Mouse (Mus musculus) lung, postnatal 25 days (tissue): ENCODE measurements around the gene Arl16.
"Not testable (repeated sequence)": the region's sequence is repeated elsewhere in the genome, so short reads cannot be mapped to it uniquely, and the experiment has no call there.

ENCODE experiments used
- DNase-seq: peaks from one replicate; pipeline ENCODE4 v3.0.0; 2022; ENCODE audit warnings: low spot score

The Arl16 gene

DNA sequence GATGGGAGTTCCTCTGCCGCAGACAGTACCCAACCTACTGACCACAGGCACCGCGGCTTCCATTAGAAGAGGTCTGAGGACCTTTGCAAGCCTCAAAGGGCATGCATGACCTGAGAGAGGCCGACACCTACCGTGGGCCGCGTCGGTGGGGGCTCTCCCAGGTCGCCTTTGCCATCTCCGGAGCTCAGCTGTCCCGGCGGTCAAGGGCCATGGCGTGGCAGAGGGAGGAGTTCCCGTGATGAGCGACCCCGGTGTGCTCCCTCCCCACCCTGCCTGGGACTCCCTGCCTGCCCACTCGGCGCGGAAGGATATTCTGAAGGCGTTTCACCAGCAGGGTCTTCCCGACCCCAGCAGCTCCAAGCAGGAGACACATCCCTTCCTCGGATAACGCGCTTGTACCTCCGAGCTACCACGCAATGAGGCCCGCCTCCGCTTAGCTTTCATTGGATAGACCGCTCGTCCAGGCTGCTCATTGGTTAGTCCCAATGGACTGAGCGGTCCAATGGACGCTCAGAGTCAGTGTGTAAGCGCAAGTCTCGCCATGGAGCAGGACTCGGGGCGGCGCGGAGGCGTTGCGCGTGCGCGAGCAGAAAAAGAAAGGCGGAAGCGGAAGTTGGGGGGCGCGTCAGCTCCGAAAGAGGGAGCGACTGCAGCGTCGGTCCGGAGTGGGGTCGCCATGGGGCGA lies at the start of gene Arl16:
Arl16 (minus strand) TSS at position 557 of the 685 bp plus-strand sequence.
- DNase-seq: peak; percentile 96

DNA sequence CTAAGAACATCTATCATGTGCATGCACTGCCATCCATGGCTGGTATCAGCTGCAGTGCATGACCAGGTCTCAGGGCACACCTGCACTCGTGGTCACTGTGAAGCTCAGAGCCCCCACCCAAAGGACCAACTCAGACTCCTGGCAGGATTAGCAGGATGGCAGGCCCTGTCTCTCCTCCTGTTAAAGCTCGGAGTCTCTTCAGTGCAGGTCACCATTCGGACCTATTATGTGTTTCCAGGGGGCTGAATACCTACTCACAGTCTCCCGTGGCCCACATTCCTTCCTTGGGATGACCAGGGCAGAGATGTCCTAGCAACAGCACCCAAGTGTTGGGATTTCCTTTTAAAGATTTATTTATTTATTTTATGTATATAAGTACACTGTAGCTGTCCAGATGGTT lies 49.7 kb upstream of the Arl16 start:
- DNase-seq: no peak

DNA sequence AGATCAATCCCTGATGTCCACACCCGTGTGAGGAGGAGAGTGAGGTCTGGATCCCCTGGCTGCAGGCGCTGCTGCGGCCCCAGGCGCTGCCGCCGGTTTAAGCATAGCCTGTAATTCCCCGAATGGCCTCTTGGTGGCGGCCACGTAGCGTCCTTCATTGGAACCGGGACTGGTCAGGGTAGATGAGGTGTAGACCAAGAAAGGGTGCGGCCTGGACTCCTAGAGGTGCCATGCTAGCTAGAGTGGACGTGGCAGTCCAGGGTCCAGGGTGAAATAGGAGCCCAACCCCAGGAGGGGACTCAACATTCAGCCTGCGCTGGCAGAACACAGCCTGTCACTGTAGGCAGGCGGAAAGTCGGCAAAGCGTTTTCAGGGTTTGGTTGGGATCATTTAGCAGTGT lies 48.2 kb upstream of the Arl16 start:
- DNase-seq: peak; percentile 92

DNA sequence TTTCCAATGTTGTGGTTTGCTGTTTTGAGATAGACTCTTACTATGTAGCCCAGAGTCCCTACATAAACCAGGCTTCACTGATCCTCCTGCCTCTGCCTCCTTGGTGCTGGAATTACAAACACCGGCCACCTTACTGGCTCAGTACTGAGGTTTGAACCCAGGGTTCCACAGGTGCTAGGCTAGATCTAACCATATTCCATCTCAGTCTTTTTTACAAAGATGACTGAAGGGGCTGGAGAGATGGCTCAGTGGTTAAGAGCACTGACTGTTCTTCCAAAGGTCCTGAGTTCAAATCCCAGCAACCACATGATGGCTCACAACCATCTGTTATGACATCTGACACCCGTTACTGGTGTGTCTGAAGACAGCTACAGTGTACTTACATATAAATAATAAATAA lies 46.9 kb upstream of the Arl16 start:
- not testable (repeated sequence) for DNase-seq

DNA sequence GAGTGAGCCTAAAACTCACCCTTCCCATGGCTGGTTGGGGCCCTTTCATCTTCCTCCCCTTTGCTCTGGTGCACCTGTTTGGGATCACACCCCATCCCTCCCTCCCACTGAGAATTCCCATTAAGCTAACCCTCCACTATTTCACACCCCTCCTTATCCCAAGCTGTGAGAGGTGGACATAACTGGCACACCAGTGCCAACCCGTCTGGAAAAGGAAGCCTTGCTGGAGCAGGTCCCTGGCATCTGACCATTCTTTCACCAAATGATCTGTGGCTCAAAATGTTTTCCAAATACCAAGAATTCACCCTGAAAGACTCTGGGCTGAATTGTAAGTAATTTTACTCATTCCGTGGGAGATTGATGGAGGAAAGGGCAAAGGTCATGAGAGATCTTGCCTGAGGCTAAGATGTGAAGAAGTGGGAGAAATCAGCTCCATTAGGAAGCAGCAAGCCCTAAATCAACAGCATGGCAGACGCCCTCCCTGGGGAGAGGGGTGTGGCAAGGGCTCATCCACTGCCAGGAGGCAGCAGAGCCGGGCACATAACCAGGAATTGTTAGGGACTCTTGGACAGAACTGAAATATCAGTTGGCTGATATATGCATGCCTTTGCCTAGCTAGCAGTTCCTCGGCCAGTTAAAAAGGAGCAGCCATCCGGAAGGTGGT lies 45.5 kb upstream of the Arl16 start:
- DNase-seq: no peak

DNA sequence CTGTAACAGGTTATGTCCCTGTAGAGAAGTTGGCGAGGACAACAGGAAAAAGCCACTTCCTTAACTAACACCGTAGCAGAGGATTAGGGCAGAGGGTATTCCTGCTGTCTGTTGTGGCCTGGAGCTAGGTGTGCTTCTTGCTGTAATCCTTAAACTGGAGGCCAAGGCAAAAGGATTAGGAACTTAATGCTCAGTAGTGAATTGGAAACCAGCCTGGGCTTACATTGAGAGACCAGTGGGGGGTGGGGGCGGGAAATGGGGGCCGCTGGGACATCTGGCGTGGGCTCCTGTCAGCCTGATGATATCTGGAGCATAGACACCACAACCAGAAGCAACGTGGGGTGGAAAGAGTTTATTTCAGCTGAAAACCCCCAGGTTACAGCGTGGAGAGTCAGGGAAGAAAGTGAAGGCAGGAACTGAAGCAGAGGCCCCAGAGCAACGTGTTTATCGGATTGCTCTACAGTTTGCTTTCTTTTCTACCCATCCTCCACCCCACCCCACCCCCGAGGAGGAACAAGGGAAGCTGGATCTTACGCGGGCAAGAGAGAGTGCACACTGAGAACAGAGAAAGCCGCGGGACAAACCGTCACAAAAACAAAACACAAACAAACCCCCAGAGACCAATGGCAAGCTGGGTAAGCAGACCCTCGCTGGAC lies 43.1 kb upstream of the Arl16 start:
- no peak for DNase-seq

DNA sequence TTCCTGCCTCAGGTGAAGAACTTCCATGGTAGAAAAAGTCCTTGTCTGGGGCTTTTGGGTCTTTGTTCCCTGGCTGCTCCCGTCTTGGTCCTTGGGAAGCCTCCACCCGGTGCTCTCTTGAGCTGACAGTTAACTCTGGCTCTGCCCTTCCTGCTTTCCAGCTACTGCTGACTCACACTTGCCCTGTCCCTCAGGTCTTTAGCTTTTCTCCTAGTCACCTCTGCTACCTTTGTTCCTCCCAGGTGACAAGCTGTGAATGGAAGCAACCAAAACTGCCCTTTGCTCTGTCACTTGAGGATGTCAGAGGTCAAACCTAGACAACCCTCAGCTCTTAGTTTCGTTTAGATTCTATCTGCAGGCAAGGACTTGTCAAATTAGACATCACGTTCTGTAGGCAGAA lies 42.5 kb upstream of the Arl16 start:
- DNase-seq: no peak

DNA sequence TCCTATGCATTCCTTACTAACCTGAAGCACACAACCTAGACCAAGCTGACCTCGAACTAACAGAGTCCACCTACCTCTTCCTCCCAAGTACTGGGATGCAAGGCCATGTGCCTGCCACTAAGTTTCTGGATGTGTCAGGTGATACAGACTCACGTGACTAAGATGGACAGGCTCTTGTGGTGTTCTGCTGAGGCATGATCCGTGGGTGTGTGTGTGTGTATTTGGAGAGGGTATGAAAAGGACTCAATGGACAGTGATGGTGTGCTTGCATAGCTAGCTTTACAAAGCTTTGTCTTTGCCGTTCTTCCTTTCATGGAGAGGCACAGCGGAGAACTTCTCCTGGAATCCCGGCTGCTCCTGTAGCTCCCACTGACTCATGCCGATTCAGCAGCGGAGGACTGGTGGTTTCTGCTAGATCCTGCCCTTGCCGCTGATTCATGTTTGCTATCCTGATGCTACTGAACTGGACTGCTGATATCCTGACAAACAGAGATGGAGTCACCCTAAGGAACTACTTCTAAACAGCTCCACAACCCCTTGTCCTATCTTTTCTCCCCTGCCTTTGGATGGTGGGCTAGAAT lies 41.0 kb upstream of the Arl16 start:
- no peak for DNase-seq

DNA sequence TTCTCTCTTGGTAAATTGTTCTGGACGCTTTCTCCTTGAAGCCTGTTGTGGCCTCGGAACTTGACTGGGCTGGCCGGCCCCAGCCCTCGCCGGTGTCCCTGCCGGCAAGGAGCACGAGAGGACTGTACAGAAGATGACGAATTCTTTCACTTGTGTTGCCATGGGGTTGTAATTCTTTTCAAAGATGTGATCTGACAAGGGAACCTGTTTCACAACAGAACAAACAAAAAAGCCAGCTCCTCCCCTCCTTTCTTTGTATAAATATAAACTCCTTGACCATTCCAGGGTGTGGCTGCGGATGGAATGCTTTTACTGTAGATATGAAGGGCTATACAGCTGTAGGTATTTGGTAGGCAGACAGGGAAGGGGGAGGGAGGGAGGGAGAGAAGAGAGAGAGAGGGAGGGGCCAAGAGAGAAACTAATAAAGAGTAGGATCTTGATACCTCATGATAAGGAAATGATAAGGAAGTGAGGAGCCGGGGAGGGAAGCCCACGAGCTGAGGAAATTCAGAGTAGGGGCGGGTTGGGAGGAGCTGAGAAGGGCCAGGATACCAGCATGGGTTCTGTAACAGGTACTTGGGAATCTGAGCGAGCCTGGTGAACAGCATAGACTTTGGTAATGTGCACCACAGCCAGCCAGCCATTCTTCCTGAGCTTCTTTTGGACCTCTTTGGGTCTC lies 40.3 kb upstream of the Arl16 start:
- DNase-seq: peak; percentile 86

DNA sequence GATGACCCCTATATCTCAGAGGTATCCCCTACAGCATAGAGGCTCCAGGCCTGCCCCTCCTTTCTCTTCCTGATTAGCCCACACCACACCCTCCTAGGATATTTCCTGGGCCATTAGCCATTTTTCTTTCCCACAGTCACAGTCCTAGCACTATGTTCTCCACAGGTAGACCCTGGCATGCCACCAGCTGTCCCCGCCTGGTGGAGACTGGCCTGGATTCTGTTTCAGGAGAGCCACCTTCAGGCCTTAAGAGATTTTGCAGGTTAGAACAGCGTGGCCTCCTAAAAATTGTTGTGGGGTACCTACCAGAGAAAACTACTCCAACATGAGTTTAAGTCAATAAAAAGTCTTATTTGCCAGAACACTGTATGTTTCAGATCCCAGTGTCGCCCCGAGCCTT lies 39.5 kb upstream of the Arl16 start:
- DNase-seq: no peak

DNA sequence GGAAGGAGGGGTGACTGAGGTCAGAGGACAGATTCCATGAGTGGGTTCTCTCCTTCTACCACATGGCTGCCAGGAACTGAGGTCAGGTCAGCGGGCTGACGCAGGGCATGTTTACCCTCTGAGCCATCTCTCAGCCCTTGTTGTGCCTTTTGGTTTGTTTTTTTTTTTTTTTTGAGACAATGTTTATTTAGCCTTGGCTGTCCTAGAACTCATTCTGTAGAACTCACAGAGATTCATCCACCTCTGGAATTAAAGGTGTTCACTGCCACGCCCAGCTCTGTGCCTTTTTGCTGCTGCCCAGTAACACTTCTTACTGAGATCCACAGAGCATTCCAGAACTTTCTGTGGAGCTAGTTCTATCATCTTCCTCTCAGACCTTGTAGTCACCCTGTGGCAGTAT lies 38.3 kb upstream of the Arl16 start:
- DNase-seq: no peak

DNA sequence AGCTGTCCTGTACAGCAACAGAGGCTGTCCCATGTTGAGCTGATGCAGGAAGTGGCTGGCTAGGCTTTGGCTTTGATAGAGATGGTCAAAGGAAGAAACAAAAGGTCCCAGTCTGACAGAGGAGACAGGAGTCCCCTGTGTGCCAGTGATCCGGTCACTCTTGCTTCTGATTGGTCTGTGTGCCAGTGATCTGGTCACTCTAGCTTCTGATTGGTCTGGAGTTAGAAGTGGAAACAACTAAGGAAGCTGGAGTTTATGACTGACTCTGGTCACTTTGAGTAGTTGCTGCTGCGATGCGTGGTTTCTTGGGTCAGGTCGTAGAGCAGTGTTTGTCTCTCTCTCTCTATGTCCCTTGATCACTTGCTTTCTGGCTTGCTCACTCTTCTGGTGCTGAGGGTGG lies 34.3 kb upstream of the Arl16 start:
- no peak for DNase-seq

DNA sequence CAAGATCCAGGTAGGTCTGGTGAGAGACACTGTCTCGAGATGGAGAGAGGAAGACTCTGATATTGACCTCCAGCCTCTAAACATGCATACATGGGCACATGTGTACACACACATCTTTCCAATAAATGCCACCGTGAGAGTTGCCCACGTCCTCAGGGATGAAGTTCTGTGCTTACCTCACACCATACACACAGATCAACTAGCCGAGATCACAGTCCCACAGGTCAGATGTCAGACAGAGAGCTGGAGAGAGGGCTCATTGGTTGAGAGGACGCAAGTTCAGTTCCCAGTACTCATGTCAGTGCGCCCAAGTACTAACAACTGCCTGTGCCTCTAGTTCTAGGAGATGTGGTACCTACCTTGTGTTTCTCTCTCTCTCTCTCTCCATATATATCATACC lies 33.6 kb upstream of the Arl16 start:
- no peak for DNase-seq

DNA sequence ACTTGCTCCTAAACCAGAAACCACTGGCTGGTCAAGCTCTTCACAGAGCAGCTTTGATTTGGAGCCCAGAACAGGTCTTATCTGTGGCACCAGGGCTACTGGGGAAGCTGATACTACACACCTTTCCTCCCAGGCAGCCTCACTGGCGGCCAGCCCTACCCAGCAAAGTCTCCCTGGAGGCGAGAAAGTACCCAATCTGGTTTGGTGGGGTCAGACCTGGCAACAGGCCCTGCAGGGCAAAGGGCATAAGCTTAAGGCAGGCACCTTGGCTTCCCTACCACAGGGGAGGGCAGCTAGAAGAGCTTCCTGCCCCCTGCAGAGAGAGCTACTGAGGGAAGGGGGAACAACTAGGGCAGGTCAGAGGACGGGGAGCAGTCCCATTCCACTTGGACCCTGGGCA lies 33.0 kb upstream of the Arl16 start:
- DNase-seq: peak; percentile 80

DNA sequence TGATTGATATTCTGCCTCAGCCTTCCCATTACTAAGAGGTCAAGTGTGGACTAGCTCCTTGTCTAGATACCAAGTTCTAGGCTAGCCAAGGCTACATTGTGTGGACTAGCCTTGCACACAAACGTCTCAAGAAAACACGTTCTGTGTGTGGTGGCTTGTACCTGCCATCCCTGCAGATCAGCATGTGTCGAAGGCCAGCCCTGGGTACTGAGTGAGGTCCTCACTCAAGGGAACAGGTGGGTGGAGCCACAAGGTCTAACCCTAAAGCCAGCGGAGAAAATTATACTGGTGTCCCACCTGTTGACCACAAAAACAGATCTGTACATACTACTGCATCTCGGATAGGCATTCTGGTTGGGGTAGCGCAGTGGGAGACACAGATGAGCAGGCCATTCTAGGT lies 32.5 kb upstream of the Arl16 start:
- no peak for DNase-seq

DNA sequence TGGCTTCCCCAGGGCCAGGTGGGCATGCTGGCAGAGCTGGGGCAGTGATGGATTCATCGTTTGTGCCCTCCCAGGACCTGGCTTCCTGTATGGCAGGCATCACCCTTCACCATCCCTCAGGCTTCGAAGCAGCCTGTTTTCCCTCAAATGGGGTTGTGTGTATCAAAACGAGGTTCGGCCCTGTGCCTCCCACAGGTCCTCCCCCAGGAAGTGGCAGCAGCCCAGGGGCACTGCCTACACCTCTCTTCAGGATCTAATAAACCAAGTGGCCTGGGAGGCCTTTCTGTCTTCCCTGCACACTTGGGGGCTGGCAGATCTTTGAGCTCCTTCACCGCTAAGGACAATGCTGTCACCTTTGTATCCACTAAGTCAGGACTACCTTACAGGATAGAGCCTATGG lies 31.5 kb upstream of the Arl16 start:
- no peak for DNase-seq

DNA sequence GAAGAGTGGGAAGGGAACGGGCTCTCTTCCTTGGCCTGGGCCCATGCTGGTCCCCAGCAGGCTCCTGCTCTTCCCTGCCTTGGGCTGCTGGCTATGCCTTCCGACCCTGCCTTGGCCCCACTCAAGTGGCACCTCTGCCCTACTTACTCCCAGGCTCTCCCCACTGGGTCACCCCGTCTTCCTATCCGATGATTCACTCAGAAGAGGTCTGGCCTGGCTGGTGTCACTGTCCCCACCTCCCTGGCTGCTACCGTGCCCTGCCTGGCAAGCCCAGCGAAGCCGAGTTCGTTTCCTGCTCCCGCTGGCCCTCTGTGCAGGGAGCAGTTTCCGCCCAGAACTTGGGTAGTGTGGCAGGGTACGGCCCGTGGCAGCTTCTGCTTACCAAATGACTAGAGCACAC lies 30.8 kb upstream of the Arl16 start:
- no peak for DNase-seq

DNA sequence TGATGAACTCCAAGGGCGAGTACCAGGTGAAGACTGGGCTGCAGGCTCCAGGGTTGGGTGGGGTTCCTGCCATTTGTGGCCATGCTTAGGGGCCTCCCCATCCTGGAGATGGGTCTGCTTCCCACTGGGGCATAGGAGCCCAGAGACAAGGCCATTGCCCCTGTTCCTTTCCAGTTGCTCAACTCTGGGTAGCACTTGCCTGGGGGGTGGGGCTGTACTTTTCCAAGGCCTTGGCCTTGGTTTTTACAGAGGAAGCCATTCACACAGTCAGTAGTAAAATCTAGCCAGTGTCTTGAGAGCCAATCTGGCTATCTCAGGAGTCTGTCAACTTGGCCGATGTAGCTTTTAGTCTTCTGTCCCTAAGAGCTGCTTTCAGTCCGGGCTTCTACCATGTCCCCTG lies 30.0 kb upstream of the Arl16 start:
- DNase-seq: no peak

DNA sequence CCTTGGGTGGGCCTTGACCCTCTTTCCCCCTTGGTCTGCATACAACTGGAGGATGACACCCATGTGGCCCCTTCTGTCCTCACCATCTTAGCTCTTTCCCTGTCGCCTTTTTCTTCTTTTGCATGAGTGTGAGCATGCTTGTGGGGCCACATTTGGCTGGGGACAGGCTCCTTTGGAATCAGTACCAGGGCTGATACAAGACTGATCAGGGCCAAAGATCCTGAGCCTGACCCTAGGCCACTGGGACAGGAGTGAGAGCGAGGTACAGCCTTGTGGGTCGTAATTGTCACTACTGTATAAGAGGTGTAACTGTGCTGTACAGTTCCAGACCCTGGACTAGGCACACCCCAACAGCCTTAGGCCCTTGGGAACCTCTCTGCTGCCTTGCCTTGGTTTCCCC lies 26.5 kb upstream of the Arl16 start:
- no peak for DNase-seq

DNA sequence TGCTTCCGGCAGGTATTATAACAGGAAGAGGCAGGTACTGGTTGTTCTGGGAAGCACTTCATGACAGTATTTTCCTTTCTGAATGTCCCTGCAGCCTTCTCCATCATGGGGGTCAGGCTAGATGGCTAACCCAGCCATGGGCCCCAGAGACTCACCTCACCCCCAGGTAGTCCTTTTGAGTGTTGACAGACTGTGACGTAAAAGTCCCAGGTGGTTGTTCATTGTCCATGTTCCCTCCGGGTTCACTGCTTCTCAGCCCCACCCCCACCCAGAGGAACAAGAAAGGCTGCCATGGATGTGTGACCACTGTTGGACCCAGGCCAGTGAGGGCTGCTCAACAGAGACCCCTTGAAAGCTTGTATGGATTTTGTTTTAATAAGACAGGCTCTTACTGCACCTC lies 25.9 kb upstream of the Arl16 start:
- DNase-seq: no peak

DNA sequence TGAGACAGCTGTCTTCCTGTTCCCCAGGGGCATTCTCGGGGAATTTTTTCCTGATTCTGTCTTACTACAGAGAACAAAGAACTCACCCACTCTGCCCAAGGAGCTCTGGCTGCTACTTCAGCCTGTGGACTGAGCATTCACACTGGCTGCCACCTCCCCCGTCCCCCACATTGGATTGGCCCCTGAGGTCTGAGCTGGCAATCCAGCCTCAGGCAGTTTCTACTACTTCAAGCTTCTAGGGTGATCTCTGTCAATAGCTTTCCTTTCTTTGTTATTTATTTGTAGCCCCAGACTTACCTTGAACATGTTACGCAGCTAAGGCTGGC lies 25.4 kb upstream of the Arl16 start:
- no peak for DNase-seq

DNA sequence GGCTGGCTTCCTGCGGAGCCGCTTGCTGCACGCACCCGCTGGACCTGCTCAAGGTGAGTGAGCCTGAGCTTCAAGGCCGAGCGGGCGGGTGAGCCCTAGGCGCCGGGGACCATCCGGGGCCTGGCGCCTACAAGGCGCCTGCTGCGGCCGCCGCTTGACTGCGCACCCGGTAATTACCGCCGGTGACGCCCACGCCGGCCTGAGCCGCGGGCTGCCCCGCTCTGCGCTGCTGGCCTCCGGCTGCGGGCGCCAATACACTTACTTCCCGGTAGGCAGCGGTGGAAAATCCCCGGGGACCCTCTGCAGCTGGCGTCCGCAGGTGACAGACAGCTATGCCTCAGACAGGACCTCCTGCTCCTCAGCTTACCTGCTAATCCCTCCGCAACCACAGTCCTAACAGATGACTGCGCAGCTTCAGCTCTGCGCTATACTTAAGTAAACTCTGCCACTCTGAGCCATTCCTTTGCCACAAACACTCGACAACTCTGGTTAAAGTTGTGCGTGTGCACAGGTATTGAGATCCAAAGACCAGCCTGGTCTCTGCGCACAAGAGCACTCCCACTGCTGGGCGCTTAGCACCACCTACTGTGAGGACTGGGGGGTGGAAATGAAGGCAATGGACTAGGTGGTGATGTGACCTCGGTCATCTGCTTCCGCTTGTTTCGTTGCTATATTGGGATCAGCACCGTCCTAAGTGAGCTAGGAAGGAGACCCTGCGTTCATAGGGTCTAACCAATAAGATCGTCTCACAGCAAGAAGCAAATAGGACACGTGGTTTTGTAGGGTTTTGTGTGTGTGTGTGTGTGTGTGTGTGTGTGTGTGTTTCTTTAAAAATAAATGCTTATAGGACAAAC lies 24.8 kb upstream of the Arl16 start:
- DNase-seq: no peak
